Mouse (Mus musculus) MEL (cell line): ENCODE results near the gene Scd3. TPM values are rescaled to one million over a fixed set of nuclear protein-coding genes. Genes with fewer than 3 reads are reported as not detected.

Experiments used
- DNase-seq: peaks from one replicate; pipeline ENCODE4 v3.0.0; 2011; ENCODE audit warnings: low read depth, low spot score
- H3K27ac ChIP-seq: 2 replicates; pipeline ENCODE4 v1.5.1; 2012; ENCODE audit warnings: low read depth, mild to moderate bottlenecking, control low read depth, low read length, moderate library complexity; ENCODE audit not compliant: control insufficient read depth
- H3K27me3 ChIP-seq, 2 experiments: fragments of 150-350 bp in 1 of 2; sonication (generic) in 1 of 2; 2 replicates each; pipeline ENCODE4 v1.6.1; 2012; ENCODE audit warnings: low read length in 2 of 2, mild to moderate bottlenecking in 2 of 2, improper control_type of control experiment in 1 of 2, moderate library complexity in 1 of 2; ENCODE audit not compliant: insufficient read depth in 2 of 2, control insufficient read depth in 1 of 2
- H3K36me3 ChIP-seq, 2 experiments: 2 replicates each; pipeline ENCODE4 v1.6.1; 2012 to 2014; ENCODE audit warnings: low read length in 2 of 2, improper control_type of control experiment in 1 of 2, inconsistent platforms in 1 of 2, mild to moderate bottlenecking in 1 of 2; ENCODE audit not compliant: insufficient read depth in 2 of 2, control insufficient read depth in 1 of 2
- H3K4me1 ChIP-seq, 2 experiments: fragments of 150-350 bp in 1 of 2; sonication (generic) in 1 of 2; 2 replicates each; pipeline ENCODE4 v1.6.1; 2012; ENCODE audit warnings: low read length in 2 of 2, improper control_type of control experiment in 1 of 2, mild to moderate bottlenecking in 1 of 2; ENCODE audit not compliant: insufficient read depth in 2 of 2, control insufficient read depth in 1 of 2
- H3K4me3 ChIP-seq, 2 experiments: fragments of 150-350 bp in 1 of 2; sonication (generic) in 1 of 2; 2 replicates each; pipeline ENCODE4 v1.5.1; 2012; ENCODE audit warnings: low read depth in 2 of 2, low read length in 2 of 2, mild to moderate bottlenecking in 2 of 2, moderate library complexity in 2 of 2, control low read depth in 1 of 2, improper control_type of control experiment in 1 of 2; ENCODE audit not compliant: control insufficient read depth in 1 of 2, insufficient read depth in 1 of 2
- H3K79me2 ChIP-seq: 2 replicates; pipeline ENCODE4 v1.6.1; 2012; ENCODE audit warnings: mild to moderate bottlenecking, low read length, moderate library complexity; ENCODE audit not compliant: control insufficient read depth, poor library complexity, insufficient read depth
- H3K9ac ChIP-seq: 2 replicates; pipeline ENCODE4 v1.6.1; 2012; ENCODE audit warnings: low read depth, mild to moderate bottlenecking, control low read depth, low read length, moderate library complexity; ENCODE audit not compliant: control insufficient read depth, poor library complexity, severe bottlenecking
- H3K9me3 ChIP-seq: fragments of 150-350 bp; sonication (generic); replicated peaks from 2 replicates; pipeline ENCODE4 v1.6.1; 2012; ENCODE audit warnings: mild to moderate bottlenecking, low read length, improper control_type of control experiment, moderate library complexity; ENCODE audit not compliant: insufficient read depth
- CHD2 ChIP-seq: IDR thresholded peaks from 2 replicates; pipeline ENCODE4 v1.6.1; 2011; ENCODE audit warnings: low read length, improper control_type of control experiment
- E2F4 ChIP-seq: IDR thresholded peaks from 2 replicates; pipeline ENCODE4 v1.6.1; 2011; ENCODE audit warnings: low read depth, low read length, improper control_type of control experiment, borderline replicate concordance
- ELF1 ChIP-seq: IDR thresholded peaks from 2 replicates; pipeline ENCODE4 v1.6.1; 2014; ENCODE audit warnings: low read depth, mild to moderate bottlenecking, inconsistent platforms, low read length, improper control_type of control experiment, moderate library complexity
- EP300 ChIP-seq, 2 experiments: IDR thresholded peaks; 2 replicates each; pipeline ENCODE4 v1.6.1; 2011; ENCODE audit warnings: improper control_type of control experiment in 2 of 2, low read length in 2 of 2, low read depth in 1 of 2, mild to moderate bottlenecking in 1 of 2
- ETS1 ChIP-seq: IDR thresholded peaks from 2 replicates; pipeline ENCODE4 v1.6.1; 2012; ENCODE audit warnings: low read depth, mild to moderate bottlenecking, inconsistent platforms, low read length, improper control_type of control experiment, moderate library complexity
- GABPA ChIP-seq: IDR thresholded peaks from 2 replicates; pipeline ENCODE4 v1.6.1; 2012; ENCODE audit warnings: low read depth, mild to moderate bottlenecking, inconsistent platforms, low read length, improper control_type of control experiment, moderate library complexity
- HCFC1 ChIP-seq: IDR thresholded peaks from 2 replicates; pipeline ENCODE4 v1.6.1; 2012; ENCODE audit warnings: low read depth, mild to moderate bottlenecking, inconsistent platforms, low read length, improper control_type of control experiment, moderate library complexity
- JUND ChIP-seq: IDR thresholded peaks from 2 replicates; pipeline ENCODE4 v1.6.1; 2011; ENCODE audit warnings: low read depth, mild to moderate bottlenecking, improper control_type of control experiment, low read length
- KAT2A ChIP-seq: conservative IDR thresholded peaks from 2 replicates; pipeline ENCODE4 v1.6.1; 2012; ENCODE audit warnings: low read depth, low read length, improper control_type of control experiment, inconsistent platforms
- MAZ ChIP-seq: IDR thresholded peaks from 2 replicates; pipeline ENCODE4 v1.6.1; 2012; ENCODE audit warnings: low read depth, mild to moderate bottlenecking, inconsistent platforms, low read length, improper control_type of control experiment
- MEF2A ChIP-seq: IDR thresholded peaks from 2 replicates; pipeline ENCODE4 v1.6.1; 2014; ENCODE audit warnings: low read depth, mild to moderate bottlenecking, inconsistent platforms, low read length, improper control_type of control experiment; ENCODE audit not compliant: poor library complexity, insufficient replicate concordance, severe bottlenecking; ENCODE audit errors: extremely low read depth
- POLR2AphosphoS2 ChIP-seq: IDR thresholded peaks from 2 replicates; pipeline ENCODE4 v1.6.1; 2011; ENCODE audit warnings: low read length, improper control_type of control experiment
- RAD21 ChIP-seq: IDR thresholded peaks from 2 replicates; pipeline ENCODE4 v1.6.1; 2011; ENCODE audit warnings: mild to moderate bottlenecking, low read depth, low read length, improper control_type of control experiment
- SIN3A ChIP-seq: IDR thresholded peaks from 2 replicates; pipeline ENCODE4 v1.6.1; 2012; ENCODE audit warnings: low read length, improper control_type of control experiment, inconsistent platforms
- TAL1 ChIP-seq: IDR thresholded peaks from 2 replicates; pipeline ENCODE4 v1.6.1; 2012; ENCODE audit warnings: mild to moderate bottlenecking, inconsistent platforms, low read length, moderate library complexity, mixed read lengths
- TBP ChIP-seq: IDR thresholded peaks from 2 replicates; pipeline ENCODE4 v1.8.0; 2011; ENCODE audit warnings: low read depth, low read length, improper control_type of control experiment
- TCF12 ChIP-seq: IDR thresholded peaks from 2 replicates; pipeline ENCODE4 v1.6.1; 2014; ENCODE audit warnings: low read depth, mild to moderate bottlenecking, inconsistent platforms, low read length, improper control_type of control experiment, moderate library complexity
- UBTF ChIP-seq: IDR thresholded peaks from 2 replicates; pipeline ENCODE4 v1.6.1; 2012; ENCODE audit warnings: low read depth, mild to moderate bottlenecking, inconsistent platforms, low read length, improper control_type of control experiment, moderate library complexity, borderline replicate concordance; ENCODE audit not compliant: insufficient read depth
- ZKSCAN1 ChIP-seq: IDR thresholded peaks from 2 replicates; pipeline ENCODE4 v1.6.1; 2012; ENCODE audit warnings: low read depth, mild to moderate bottlenecking, inconsistent platforms, low read length, improper control_type of control experiment, moderate library complexity
- ZNF384 ChIP-seq: IDR thresholded peaks from 2 replicates; pipeline ENCODE4 v1.6.1; 2012; ENCODE audit warnings: low read depth, mild to moderate bottlenecking, inconsistent platforms, low read length, improper control_type of control experiment
- polyA plus RNA-seq, 2 experiments: library from polyadenylated mRNA; stranded (reverse) in 1 of 2; unstranded in 1 of 2; fragments of >175 nt in 1 of 2; fragments of >200 nt in 1 of 2; gene quantifications; 2 replicates each; pipeline versions ENCODE4 v1.2.1 to v1.2.4; 2012; ENCODE audit warnings: low replicate concordance in 2 of 2, low read depth in 1 of 2; ENCODE audit not compliant: insufficient read length in 2 of 2, insufficient read depth in 1 of 2, missing spikeins in 1 of 2
- total RNA-seq: library from RNA; depleted of rRNA; stranded (reverse); fragments of 300-350 nt; gene quantifications from 2 replicates; pipeline ENCODE4 v1.2.3, GENCODE M21; 2012

Gene Scd3
- total and polyA plus RNA-seq, 3 experiments: 0.65 to 745 (median 0.96) TPM

GRCm38 (mm10) chr19:44174835-44175234 is 28.2 kb upstream of the Scd3 start:
- peaks cover 6 to 10% of the 10 kb centered on the region in 2 experiments for H3K27me3 ChIP-seq
- H3K9me3 ChIP-seq: no peaks in the 10 kb centered on the region
- no peak overlapping the region for H3K4me3 ChIP-seq
- no peaks in the 10 kb centered on the region for H3K79me2 ChIP-seq
- TF ChIP-seq TCF12 (no peak), KAT2A (no peak), ETS1 (no peak), POLR2AphosphoS2 (no peak), ZKSCAN1 (no peak), ZNF384 (no peak), E2F4 (no peak)
- TF ChIP-seq, all 39 proteins: peak for 0
- Histone ChIP-seq H3K27ac (no peak overlapping the region), H3K36me3 (peaks cover 0 to 6% of the 10 kb centered on the region in 2 experiments; a peak in 2 of 4 replicates), H3K4me1 (0 out of 4 replicates have a peak, but pooled peaks cover 0 to 4% of the 10 kb centered on the region in 2 experiments), H3K9ac (no peak overlapping the region)
- no peak for DNase-seq

- Histone ChIP-seq H3K27ac (no peak overlapping the region), H3K9me3 (no peaks in the 10 kb centered on the region), H3K79me2 (no peaks in the 10 kb centered on the region), H3K27me3 (peaks cover 6 to 10% of the 10 kb centered on the region in 2 experiments), H3K36me3 (peaks cover 0 to 6% of the 10 kb centered on the region in 2 experiments; a peak in 2 of 4 replicates), H3K9ac (no peak overlapping the region), H3K4me3 (no peak overlapping the region), H3K4me1 (0 out of 4 replicates have a peak, but pooled peaks cover 0 to 4% of the 10 kb centered on the region in 2 experiments)
- TF ChIP-seq ELF1 (0 out of 2 replicates have a peak, but pooled peaks have one; percentile 28), TAL1 (peak; percentile 45), ETS1 (peak; percentile 56; the same call in 1 of the 2 replicates), UBTF (no peak), RAD21 (no peak), GABPA (no peak), ZKSCAN1 (no peak), SIN3A (no peak), MAZ (no peak), MEF2A (no peak), TBP (no peak), EP300 (IDR thresholded peaks at IDR 0.05; ENCODE audit: low read depth in 1 of 2, low read length in 2 of 2) (peak; percentile 31 to 36; a peak in 2 of 4 replicates), JUND (no peak), TCF12 (no peak), HCFC1 (no peak), CHD2 (no peak)
- DNase-seq: peak; percentile 64
Measured at GRCm38 (mm10) chr19:44176741-44177140, 26.3 kb upstream of the Scd3 start.
